Mouse (Mus musculus): ENCODE data around the gene Dusp27.

GRCm38 (mm10) chr1:166146626-166147025 lies 18.9 kb upstream of the Dusp27 start:
- TF ChIP-seq CTCF (IDR thresholded peaks at IDR 0.05; ENCODE audit: low read depth) (no peak), EP300 (IDR thresholded peaks at IDR 0.05; ENCODE audit: low read depth) (no peak)
